Mouse (Mus musculus) myocyte (in vitro differentiated cells): ENCODE data around the gene Atp13a2.

Experiments used
- POLR2A ChIP-seq: IDR thresholded peaks from one replicate; pipeline ENCODE4 v1.6.1; 2011; ENCODE audit warnings: low read depth, mild to moderate bottlenecking, control low read depth, moderate library complexity; ENCODE audit not compliant: insufficient read length
- POLR2AphosphoS2 ChIP-seq: IDR thresholded peaks from one replicate; pipeline ENCODE4 v1.6.1; 2011; ENCODE audit warnings: low read depth, control low read depth; ENCODE audit not compliant: insufficient read length
- TCF12 ChIP-seq: IDR thresholded peaks from one replicate; pipeline ENCODE4 v1.6.1; 2011; ENCODE audit warnings: mild to moderate bottlenecking, control low read depth; ENCODE audit not compliant: poor library complexity, insufficient read depth, severe bottlenecking

DNA sequence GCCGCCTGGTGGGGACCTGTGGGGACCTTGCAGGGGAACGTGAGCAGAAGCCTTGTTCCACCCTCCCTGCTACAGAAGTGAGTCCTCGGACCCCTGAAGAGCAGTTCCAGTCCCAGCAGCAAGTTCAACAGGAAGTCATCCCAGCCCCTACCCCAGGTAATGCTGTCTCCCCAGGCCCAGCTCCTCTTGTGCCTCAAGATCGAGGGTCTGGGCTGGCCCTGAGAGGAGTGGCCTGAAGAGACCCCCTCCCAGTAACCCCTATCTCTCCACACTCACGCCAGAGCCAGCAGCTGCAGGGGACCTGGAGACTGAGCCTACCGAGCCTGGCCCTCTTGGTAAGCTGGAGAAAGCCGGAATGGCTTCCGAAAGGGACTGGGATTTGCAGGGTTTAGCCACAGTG lies 27.4 kb downstream of the Atp13a2 start:
- no peak for TF ChIP-seq TCF12
- TF ChIP-seq POLR2A, result no peak
- TF ChIP-seq POLR2AphosphoS2, result no peak
